Mouse (Mus musculus) gonadal fat pad, adult 2 months (tissue): ENCODE results near the gene Pkn3. TPM values are rescaled to one million over a fixed set of nuclear protein-coding genes. Genes with fewer than 3 reads are reported as not detected.
"Not testable (repeated sequence)": the region's sequence is repeated elsewhere in the genome, so short reads cannot be mapped to it uniquely, and the experiment has no call there.

Source experiments
- DNase-seq: peaks from one replicate; pipeline ENCODE4 v3.0.0-alpha.2; 2012; ENCODE audit warnings: low read depth
- polyA plus RNA-seq: library from polyadenylated mRNA; depleted of rRNA; stranded (reverse); fragments of >200 nt; gene quantifications from 2 replicates; pipeline ENCODE4 v1.2.3, GENCODE M21; 2012

Gene Pkn3
- polyA plus RNA-seq, 1 experiment, result 12.3 TPM

DNA sequence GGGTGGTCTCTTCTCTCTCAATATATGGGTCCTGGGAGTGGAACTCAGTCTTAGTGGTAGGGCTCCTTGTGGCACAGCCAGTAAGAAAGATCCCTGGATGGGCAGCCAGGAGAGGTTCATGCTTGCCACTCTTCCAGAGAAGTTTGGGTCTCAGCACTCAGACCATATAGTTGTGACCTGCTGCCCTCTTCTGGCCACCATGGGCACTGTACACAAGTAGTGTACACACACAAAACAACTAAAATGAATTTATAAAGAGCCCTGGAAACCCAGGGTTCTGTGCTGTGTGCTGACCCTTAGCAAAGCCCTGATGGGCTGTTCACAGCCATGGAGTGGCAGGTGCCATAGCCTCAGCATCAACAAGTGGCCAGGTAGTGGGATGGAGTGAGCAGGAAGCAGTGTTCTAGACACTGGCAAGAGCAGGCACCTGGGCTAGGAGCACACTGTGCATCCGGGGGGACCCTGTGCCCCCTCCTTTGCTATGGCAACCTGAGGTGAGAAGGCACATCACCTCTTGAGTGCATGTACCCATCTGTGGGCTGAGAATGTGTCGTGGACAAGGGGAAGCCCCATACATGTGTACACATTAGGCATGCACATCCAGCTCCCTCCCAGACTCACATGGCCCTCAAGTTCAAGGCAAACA lies 18.5 kb downstream of the Pkn3 start:
- no peak for DNase-seq

DNA sequence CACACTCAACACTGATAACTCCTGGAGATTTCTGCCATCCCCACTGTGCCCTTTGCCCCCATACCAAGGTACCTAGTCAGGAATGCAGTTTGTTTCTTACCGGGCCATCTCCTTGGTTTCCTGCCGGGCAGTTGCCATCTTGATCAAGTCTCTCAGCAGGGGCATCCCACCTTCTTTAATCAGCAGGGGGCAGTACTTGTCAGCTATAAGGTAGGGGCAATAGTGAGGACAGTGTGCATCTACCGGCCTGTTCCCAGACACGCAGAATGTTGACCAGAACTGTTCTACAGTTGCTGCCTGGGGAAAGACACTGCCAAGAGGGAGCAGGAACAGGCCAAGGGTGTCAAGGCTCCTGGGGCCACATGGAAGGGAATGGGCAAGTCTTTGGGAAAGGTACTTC lies 22.7 kb downstream of the Pkn3 start:
- DNase-seq, result no peak

DNA sequence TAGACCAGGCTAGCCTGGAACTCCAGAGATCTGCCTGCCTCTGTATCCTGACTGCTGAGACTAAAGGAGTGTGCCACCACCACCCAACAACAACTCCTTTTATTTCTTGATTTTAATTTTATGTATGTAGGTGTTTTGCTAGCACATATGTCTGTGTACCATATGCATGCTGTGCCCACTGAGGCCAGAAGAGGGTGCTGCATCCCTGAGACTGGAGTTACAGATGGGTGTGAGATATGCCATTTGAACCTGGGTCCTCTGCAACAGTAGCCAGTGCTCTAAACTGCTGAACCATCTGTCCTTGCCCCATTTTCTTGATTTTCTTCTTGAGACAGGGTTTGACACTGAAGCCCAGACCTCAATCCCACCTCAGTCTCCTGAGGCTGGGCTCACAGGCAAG lies 28.9 kb downstream of the Pkn3 start:
- DNase-seq, result no peak

GRCm38 (mm10) chr2:30107646-30108045 lies 30.2 kb downstream of the Pkn3 start:
- DNase-seq, result no peak

GRCm38 (mm10) chr2:30108260-30108659 lies 30.8 kb downstream of the Pkn3 start:
- no peak for DNase-seq

GRCm38 (mm10) chr2:30111500-30111899 lies 34.0 kb downstream of the Pkn3 start:
- no peak for DNase-seq

DNA sequence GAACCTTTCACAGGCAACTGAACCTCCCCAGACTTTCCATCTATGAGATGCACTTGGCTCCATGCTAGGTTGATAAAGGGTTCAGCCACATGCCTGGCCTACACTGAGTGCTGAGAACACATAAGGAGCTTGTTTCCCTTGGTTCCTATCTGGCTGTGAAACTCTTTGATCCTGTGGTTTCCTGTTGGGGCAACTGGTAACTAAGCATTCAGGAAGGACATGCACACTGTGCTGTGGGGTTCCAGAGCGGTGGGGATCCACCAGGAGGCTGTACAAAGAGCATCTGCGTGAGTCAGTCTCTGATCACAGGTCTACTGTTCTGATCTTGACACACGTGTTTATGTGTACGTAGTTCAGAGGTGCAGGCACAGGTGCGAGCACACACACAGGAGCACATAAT lies 35.1 kb downstream of the Pkn3 start:
- no peak for DNase-seq

- DNase-seq, result no peak
Measured at GRCm38 (mm10) chr2:30119641-30120051, 42.2 kb downstream of the Pkn3 start.

GRCm38 (mm10) chr2:30120269-30120668 lies 42.8 kb downstream of the Pkn3 start:
- DNase-seq, result no peak

DNA sequence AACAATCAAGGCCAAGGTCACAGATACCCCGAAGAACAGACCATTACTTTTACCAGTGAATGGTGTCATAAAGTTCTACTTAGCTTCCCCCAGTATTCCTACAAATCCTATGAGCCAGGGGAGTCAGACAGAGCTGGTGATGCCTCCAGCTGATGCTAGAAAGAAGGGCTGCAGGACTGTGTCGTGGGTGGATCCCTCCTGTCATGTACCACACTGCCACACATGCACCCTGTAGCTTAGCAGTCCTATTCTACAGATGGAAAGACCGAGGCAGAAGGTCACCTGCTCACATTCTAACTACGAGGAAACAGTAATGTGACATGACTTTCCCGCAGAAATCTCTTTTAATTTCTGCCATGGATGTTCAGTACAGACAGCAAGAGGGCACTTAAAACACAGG lies 45.3 kb downstream of the Pkn3 start:
- no peak for DNase-seq

GRCm38 (mm10) chr2:30123729-30124471 lies 46.4 kb downstream of the Pkn3 start:
- no peak for DNase-seq

DNA sequence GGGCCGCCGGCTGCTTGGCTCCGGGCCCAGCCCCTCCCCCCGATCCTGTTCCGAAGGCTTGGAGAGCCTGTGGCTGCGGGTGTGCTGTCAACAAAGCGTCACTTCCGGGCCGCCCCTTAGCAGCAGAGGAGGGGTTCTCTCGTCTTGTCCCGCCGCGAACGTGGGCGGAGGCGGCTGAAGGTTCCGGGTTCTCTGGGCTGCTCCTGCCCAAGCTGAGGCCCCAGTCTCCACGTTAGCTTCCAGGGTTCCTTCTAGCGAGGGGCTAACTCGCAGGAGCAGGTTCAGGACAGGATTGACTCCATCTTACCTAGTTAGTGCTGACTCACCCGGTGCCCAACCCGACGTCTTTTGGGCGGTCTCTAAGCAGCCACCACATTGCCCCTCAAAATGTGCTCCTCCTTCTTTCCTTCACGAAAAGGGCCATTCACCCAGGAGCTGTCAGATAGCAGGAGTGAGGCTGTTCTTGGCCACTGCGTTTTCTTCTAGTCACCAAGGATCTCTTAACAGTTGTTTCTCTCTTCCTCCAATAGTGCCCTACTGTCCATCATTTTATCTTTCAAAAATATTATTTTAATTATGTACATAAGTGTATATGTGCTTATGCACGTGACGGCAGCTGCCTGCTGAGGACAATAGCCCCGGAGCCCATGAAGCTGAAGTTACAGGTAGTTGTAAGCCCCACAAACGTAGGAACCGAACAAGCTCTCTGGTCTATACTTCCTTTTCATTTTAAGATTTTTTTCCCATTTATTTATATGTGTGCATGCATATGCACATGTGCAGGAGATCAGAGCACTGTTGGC lies 47.2 kb downstream of the Pkn3 start, which contains the start of gene Zer1:
Zer1 (minus strand) TSS at position 114 of the 803 bp plus-strand sequence.
- DNase-seq, result peak; percentile 40

DNA sequence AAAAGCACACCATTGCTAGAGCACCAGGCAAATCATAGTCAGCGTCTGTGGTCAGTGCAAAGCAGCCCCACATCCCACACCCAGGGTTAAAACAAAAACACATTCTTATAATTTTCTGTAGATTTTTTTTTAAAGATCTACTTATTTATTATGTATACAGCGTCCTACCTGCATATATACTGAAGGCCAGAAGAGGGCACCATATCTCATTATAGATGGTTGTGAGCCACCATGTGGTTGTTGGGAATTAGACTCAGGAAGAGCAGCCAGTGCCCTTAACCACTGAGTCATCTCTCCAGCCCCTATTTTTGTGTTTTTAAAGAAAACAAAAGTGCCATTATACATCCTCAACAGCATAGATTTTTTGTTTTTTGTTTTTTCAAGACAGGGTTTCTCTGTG lies 51.3 kb downstream of the Pkn3 start:
- no peak for DNase-seq

DNA sequence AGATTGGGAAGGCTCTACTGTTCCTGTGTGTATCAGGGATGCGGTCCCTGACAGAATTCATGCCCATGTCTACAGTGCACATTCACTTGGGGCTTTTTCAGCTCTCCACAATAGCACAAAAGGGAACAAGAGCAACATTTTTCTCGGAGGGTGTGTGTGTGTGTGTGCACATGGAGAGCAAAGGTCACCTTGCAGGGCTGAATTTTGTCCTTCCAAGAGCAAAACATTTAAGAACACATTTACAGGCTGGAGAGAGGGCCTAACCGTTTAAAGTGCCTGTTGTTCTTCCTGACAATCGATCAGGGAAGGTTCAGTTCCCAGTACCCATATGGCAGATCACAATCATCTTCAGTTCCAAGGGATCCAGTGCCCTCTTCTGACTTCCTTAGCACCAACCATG lies 52.7 kb downstream of the Pkn3 start:
- no peak for DNase-seq

DNA sequence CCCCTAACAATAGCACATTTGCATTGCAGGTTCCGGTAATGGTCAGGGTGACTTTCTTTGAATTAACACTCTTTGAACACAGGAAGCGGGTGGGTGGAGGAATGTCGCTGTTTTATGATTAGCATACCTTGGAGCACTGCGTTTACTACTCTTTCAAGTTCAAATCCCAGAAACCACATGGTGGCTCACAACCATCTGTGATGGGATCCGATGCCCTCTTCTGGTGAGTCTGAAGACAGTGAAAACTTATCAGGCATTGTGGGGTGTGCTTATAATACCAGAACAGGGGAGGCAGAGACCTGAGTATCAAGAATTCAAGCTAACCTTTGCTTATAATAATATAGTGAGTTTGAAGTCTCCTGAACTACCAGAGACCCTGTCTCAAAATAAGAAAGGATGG lies 53.8 kb downstream of the Pkn3 start:
- not testable (repeated sequence) for DNase-seq

DNA sequence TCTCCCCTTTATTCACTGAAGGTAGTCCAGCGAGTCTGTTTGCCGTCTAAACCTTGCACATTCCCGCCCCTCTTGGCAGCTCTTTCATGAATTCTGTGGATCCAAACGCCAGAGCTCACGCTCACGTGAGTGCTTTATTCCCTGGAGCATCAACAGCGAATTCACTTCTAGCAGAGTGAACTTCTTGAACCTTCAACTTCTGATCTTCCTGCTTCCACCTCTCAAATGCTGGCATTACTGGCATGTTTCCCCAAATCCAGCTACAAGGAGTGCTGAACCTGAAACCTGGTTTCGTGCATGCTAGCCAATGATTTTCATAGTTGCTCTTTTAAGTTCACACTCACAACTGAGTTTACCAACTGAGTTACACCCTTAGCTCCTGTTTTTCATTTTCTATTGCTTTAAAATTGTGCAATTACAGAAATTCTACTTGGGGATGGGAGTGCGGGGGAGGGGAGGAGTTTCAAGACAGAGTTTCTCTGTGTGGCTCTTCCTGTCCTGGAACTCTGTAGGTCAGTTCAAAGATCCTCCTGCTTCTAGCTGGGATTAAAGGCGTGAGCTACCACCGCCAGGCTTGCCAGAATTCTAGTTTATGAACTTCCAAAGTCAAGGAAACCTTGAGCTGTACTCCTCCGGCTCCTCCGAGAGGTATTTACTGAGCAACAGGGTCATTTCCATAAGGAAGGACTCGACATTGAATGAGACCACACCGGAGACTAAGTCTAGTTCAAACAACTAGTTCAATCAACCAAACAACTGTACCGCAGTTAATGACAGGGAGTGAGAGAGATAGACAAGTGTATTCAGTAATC lies 55.5 kb downstream of the Pkn3 start:
- DNase-seq, result peak; percentile 88

GRCm38 (mm10) chr2:30133613-30134377 lies 56.3 kb downstream of the Pkn3 start, which contains the start of gene Tbc1d13:
TSS of gene Tbc1d13 (plus strand) at chr2:30133746.
- DNase-seq, result peak; percentile 55

DNA sequence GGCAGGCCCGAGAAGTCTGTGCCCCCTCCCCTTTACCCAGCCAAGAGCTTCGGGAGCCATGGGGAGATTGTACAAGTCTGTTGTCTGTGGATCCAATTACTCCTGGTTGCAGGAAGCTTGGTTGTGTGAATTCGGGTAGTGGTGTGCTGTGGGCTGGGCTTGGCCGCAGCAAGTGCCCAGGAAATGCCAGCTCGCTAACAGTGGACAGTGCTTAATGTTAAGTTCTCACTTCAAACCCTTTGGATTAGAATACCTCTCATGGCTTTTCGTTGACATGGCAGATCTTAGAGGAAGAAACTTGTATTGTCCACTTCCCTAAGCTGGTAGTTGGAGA lies 56.9 kb downstream of the Pkn3 start:
- DNase-seq, result no peak

DNA sequence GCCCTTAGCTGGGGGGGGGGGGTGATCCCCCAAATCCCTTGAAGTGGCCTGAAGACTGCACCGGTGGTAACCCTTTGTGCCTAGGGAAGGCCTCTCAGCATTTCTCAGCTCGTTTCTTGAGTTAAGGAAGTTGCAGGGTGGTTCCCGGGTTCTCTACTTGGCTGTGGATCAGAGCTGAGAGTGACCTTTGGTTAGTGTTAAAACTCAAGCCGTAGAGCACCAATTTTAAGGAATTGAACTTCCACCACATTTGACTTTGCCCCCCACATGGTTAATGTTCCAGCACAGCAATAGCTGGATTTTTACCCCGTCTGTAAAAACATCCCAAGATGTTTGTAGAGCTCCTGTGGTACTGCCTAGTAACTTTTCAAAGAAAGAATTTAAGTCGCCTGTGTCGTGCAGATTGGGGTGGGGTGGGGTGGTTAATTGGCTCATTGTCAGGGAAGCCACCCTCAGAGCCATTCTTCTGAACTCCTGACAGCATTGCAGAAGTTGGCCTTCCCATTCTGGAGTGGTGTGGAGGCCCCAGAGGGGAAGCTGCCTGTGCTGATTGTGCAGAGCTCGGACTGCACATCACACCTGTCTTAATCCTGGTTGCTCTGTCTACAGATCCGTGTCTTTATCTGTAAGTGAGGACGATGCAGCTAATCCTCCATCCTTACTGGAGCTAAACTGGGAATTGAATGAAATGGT lies 57.6 kb downstream of the Pkn3 start:
- no peak for DNase-seq

DNA sequence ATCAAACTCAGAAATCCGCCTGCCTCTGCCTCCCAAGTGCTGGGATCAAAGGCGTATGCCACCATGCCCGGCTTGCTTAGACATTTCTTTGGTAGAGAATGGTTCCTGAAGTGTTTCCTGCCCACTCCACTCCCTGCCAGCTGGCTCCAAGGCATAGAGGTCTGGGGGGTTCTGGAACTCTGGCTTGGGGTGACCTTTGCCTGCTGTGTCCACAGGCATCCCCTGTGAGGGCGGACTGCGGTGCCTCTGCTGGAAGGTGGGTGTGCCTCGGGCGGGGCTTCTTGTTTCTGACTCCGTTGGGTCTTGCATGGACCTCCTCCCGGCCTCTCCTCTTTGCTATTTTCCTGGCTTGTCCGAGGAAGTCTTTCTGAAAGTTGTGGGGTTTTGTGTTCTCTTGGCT lies 59.0 kb downstream of the Pkn3 start:
- no peak for DNase-seq
